15 mouse cellular contexts compared by ENCODE assay signal in the genomic region with DNA sequence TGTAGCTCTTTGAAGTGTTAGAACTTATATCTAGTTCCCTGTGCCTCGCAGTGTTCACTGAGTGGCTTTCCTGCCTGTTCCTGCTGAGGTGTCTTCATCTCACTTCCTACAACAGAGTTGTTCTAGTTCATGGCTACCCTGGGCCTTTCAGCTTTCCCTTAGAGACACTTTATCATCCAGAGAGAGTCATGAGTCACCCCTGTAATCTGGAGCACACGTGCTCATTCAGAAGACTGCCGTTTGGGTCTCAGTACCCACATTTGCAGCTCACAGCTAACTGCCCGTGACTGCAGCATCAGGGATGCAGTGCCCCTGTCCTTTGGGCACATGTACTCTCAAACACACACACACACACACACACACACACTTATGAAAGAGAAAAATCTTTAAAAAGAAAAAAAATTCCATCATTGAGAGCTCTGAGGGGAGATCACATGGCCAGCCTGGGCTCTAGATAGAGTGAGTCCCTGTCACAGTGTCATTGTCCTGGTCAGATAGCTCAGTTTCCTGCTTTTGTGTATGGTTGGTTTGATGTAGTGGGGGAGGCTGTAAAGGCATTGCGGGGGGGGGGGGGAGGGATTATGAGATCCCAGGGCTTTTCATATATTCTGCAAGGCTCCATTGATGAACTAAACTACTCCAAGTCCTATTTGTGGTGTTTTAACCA. TPM values are rescaled to one million over a fixed set of nuclear protein-coding genes. Genes with fewer than 3 reads are reported as not detected.
DNase-seq lines count a peak whose midpoint lies in the region; ATAC-seq and TF ChIP-seq lines count a peak whose summit lies in the region.
"Had no signal": no experiment of that assay in that cellular context is flagged by ENCODE, and none has a peak within 500 bp of the region (broad histone marks: within the 10 kb centered on the region; RNA-seq: fewer than 3 reads in every experiment).

No protein-coding gene starts in this region.

- no peak for TF ChIP-seq CTCF in kidney, postnatal 0 days (IDR thresholded peaks at IDR 0.05; ENCODE audit: low read depth)
- TF ChIP-seq CTCF in liver, postnatal 0 days (IDR thresholded peaks at IDR 0.05; ENCODE audit: low read depth) = no peak

- no peak for ATAC-seq in kidney, postnatal 0 days (replicated peaks; ENCODE audit: low FRiP score, low read depth)
- peak; percentile 69 for ATAC-seq in liver, postnatal 0 days

- no peaks in the 10 kb centered on the region for H3K9me3 ChIP-seq in kidney, postnatal 0 days (replicated peaks; ENCODE audit: low read length)
- no peaks in the 10 kb centered on the region for H3K9me3 ChIP-seq in liver, postnatal 0 days (ENCODE audit: low read length)
- H3K9me3 ChIP-seq: limb, embryonic 13.5 days had no signal

- H3K9ac ChIP-seq in kidney, postnatal 0 days (ENCODE audit: low read depth, low read length) = no peak overlapping the region
- H3K9ac ChIP-seq in liver, postnatal 0 days (replicated peaks) = no peak overlapping the region
- H3K9ac ChIP-seq: limb, embryonic 13.5 days had no signal

- DNase-seq in adrenal gland, adult 2 months = peak; percentile 21
- DNase-seq in adrenal gland, adult 8-10 months = no peak
- peak; percentile 24 for DNase-seq in kidney, postnatal 0 days (ENCODE audit: low spot score)
- DNase-seq in kidney, postnatal 14 days = no peak
- no peak for DNase-seq in liver, postnatal 0 days
- no peak for DNase-seq in kidney, postnatal 36 days
- DNase-seq in left cerebral cortex, adult 8-10 months (ENCODE audit: low spot score in 2 of 2) = no peak
- DNase-seq: cerebellum, postnatal 25 days; gastrocnemius, postnatal 14 days; layer of hippocampus, adult 9-11 months; spleen, adult 18-20 months; thymus, adult 18-20 months had no signal

- WGBS in kidney, postnatal 0 days = 55% methylated on average over 5 of the region's 5 CpGs
- 35% methylated on average over 5 of the region's 5 CpGs for WGBS in liver, postnatal 0 days (ENCODE audit: insufficient replicate concordance)

- 0 out of 2 replicates have a peak, but pooled peaks cover 3% of the 10 kb centered on the region for H3K4me1 ChIP-seq in kidney, postnatal 0 days (replicated peaks; ENCODE audit: insufficient read depth, low read length)
- H3K4me1 ChIP-seq in brown adipose tissue, adult 24 weeks (ENCODE audit: control insufficient read depth, insufficient read depth, insufficient read length, low read length) = peaks cover 7% of the 10 kb centered on the region
- peaks cover 23% of the 10 kb centered on the region for H3K4me1 ChIP-seq in liver, postnatal 0 days (ENCODE audit: insufficient read depth)

- no peak overlapping the region for H3K4me3 ChIP-seq in kidney, postnatal 0 days (replicated peaks; ENCODE audit: low read depth, low read length)
- no peak overlapping the region for H3K4me3 ChIP-seq in brown adipose tissue, adult 24 weeks (ENCODE audit: insufficient read depth, low read depth, low read length)
- H3K4me3 ChIP-seq in liver, postnatal 0 days (ENCODE audit: low read depth, low read length) = no peak overlapping the region
- H3K4me3 ChIP-seq: erythroblast, embryonic 14.5 days; limb, embryonic 13.5 days had no signal

- H3K27me3 ChIP-seq in kidney, postnatal 0 days (ENCODE audit: insufficient read depth, low read length) = no peaks in the 10 kb centered on the region
- no peaks in the 10 kb centered on the region for H3K27me3 ChIP-seq in liver, postnatal 0 days (ENCODE audit: insufficient read depth, low read length)
- H3K27me3 ChIP-seq: limb, embryonic 13.5 days had no signal

- no peaks in the 10 kb centered on the region for H3K36me3 ChIP-seq in kidney, postnatal 0 days (ENCODE audit: insufficient read depth, low read length)
- peaks cover 9% of the 10 kb centered on the region for H3K36me3 ChIP-seq in liver, postnatal 0 days (replicated peaks; ENCODE audit: insufficient read depth, low read length)

- H3K4me2 ChIP-seq in kidney, postnatal 0 days (ENCODE audit: low read length) = no peak overlapping the region
- H3K4me2 ChIP-seq in liver, postnatal 0 days (ENCODE audit: low read depth, low read length) = no peak overlapping the region
- H3K4me2 ChIP-seq: limb, embryonic 13.5 days had no signal

- no peak overlapping the region for H3K27ac ChIP-seq in kidney, postnatal 0 days
- peak overlapping the region; percentile 20 for H3K27ac ChIP-seq in brown adipose tissue, adult 24 weeks (replicated peaks; ENCODE audit: low read depth, low read length)
- peak overlapping the region; percentile 25; the same call in 1 of the 2 replicates for H3K27ac ChIP-seq in liver, postnatal 0 days (ENCODE audit: low read depth)
- H3K27ac ChIP-seq: limb, embryonic 13.5 days had no signal

- TF ChIP-seq EP300 in liver, postnatal 0 days (IDR thresholded peaks at IDR 0.05; ENCODE audit: low read depth) = no peak

RNA-seq across cellular contexts. Expression of a gene that starts 19.6 kb away (rescaled TPM):
- total RNA-seq in adrenal gland, adult 2 months (2021) = 100 to 1,000 TPM; 243 to 299 TPM
- 138 and 180 TPM in 2 replicates for polyA plus RNA-seq in adrenal gland, adult 2 months (2012; rRNA removed)
- 100 to 1,000 TPM; 200 to 230 (median 204) TPM for total RNA-seq in adrenal gland, adult 8-10 months (2022)
- polyA plus RNA-seq in kidney, postnatal 0 days (2015; fragmentation: Nextera tagmentation; extraction: Ambion mirVana) = 326 and 345 TPM in 2 replicates
- 163 and 187 TPM in 2 replicates for polyA plus RNA-seq in brown adipose tissue, adult 24 weeks (2012; ENCODE audit: insufficient read depth, insufficient read length, missing spikeins)
- polyA plus RNA-seq in liver, postnatal 0 days (2015; fragmentation: Nextera tagmentation; extraction: Ambion mirVana) = 173 and 176 TPM in 2 replicates
- 100 to 1,000 TPM; 174 to 195 (median 178) TPM for total RNA-seq in left cerebral cortex, adult 8-10 months (2022)

RNA-seq across cellular contexts. Expression of a gene that starts 43.1 kb away (rescaled TPM):
- 10 to 100 TPM; 20.8 to 23.6 TPM for total RNA-seq in adrenal gland, adult 2 months (2021)
- polyA plus RNA-seq in adrenal gland, adult 2 months (2012; rRNA removed) = 9.3 and 9.5 TPM in 2 replicates
- 10 to 100 TPM; 16.8 to 21.0 (median 18.7) TPM for total RNA-seq in adrenal gland, adult 8-10 months (2022)
- 8.3 and 9.6 TPM in 2 replicates for polyA plus RNA-seq in kidney, postnatal 0 days (2015; fragmentation: Nextera tagmentation; extraction: Ambion mirVana)
- 90.6 and 104 TPM in 2 replicates for polyA plus RNA-seq in brown adipose tissue, adult 24 weeks (2012; ENCODE audit: insufficient read depth, insufficient read length, missing spikeins)
- polyA plus RNA-seq in liver, postnatal 0 days (2015; fragmentation: Nextera tagmentation; extraction: Ambion mirVana) = 2.3 and 2.9 TPM in 2 replicates
- total RNA-seq in left cerebral cortex, adult 8-10 months (2022) = 10 to 100 TPM; 12.3 to 13.6 (median 12.4) TPM

Comparison
In these comparisons a context has a peak if more than half of its experiments do, and no peak if none do; other contexts are left out.
1. DNase-seq: peak in adrenal gland, adult 2 months (single experiment) and kidney, postnatal 0 days (single experiment); none in adrenal gland, adult 8-10 months (single experiment), kidney, postnatal 14 days (single experiment), liver, postnatal 0 days (single experiment), kidney, postnatal 36 days (0 of 2) and left cerebral cortex, adult 8-10 months (0 of 2).